Mouse (Mus musculus) heart, postnatal 25 days (tissue): ENCODE results near the gene Llph. TPM values are rescaled to one million over a fixed set of nuclear protein-coding genes. Genes with fewer than 3 reads are reported as not detected.

ENCODE experiments used
- DNase-seq: peaks from one replicate; pipeline ENCODE4 v3.0.0; 2022; ENCODE audit warnings: low spot score
- intact Hi-C: fragments of 180-260 bp; cut with DNase I; formaldehyde crosslinking; loops from one replicate; pipeline ENCODE4 v1.15.1; 2025
- total RNA-seq, 2 experiments: library from RNA; stranded (reverse); gene quantifications; 2 replicates each; pipeline ENCODE4 v1.2.3; 2021

The Llph gene
- 1 to 10 TPM; 7.6 to 8.7 TPM for total RNA-seq

GRCm38 (mm10) chr10:120226871-120227661 lies at the start of gene Llph:
Gene Llph, plus strand, starts transcription at chr10:120227070.
- intact Hi-C loops = no loop called here

GRCm38 (mm10) chr10:120182887-120183286 lies 44.0 kb upstream of the Llph start:
- intact Hi-C loops = loop anchor here (2.0 kb wide), 1 partner anchor 18 kb away; the partner anchor contains the start of gene Tmbim4
- no peak for DNase-seq

More at GRCm38 (mm10) chr10:120226871-120227661, at the start of gene Llph:
- peak; percentile 65 for DNase-seq

GRCm38 (mm10) chr10:120183342-120183741 lies 43.5 kb upstream of the Llph start:
- no peak for DNase-seq
- intact Hi-C loops = loop anchor here (2.0 kb wide), 1 partner anchor 17 kb away; the partner anchor contains the start of gene Tmbim4

GRCm38 (mm10) chr10:120188513-120188912 lies 38.4 kb upstream of the Llph start:
- DNase-seq = no peak
- intact Hi-C loops = no loop called here

GRCm38 (mm10) chr10:120189276-120189675 lies 37.6 kb upstream of the Llph start:
- no peak for DNase-seq

GRCm38 (mm10) chr10:120189782-120190181 lies 37.1 kb upstream of the Llph start:
- intact Hi-C loops = no loop called here
- no peak for DNase-seq

More at GRCm38 (mm10) chr10:120189276-120189675, 37.6 kb upstream of the Llph start:
- intact Hi-C loops = no loop called here

GRCm38 (mm10) chr10:120191165-120191564 lies 35.7 kb upstream of the Llph start:
- intact Hi-C loops = no loop called here
- DNase-seq = no peak

GRCm38 (mm10) chr10:120192278-120192677 lies 34.6 kb upstream of the Llph start:
- no peak for DNase-seq
- intact Hi-C loops = no loop called here

GRCm38 (mm10) chr10:120193255-120193654 lies 33.6 kb upstream of the Llph start:
- intact Hi-C loops = no loop called here
- no peak for DNase-seq

- DNase-seq = no peak
- intact Hi-C loops = no loop called here
Measured at GRCm38 (mm10) chr10:120197061-120197835, 29.6 kb upstream of the Llph start.

- DNase-seq = peak; percentile 76
- intact Hi-C loops = loop anchor here (2.0 to 5.0 kb wide), 2 partner anchors 19 to 554 kb away; no protein-coding TSS in a partner anchor
Measured at GRCm38 (mm10) chr10:120201131-120201921, 25.5 kb upstream of the Llph start, which contains the start of gene Tmbim4. Gene Tmbim4, plus strand, starts transcription at chr10:120201590.

GRCm38 (mm10) chr10:120201961-120202402 lies 24.9 kb upstream of the Llph start, which contains the start of gene Irak3:
Gene Irak3, minus strand, starts transcription at chr10:120202130.
- intact Hi-C loops = loop anchor here (2.0 to 5.0 kb wide), 2 partner anchors 19 to 555 kb away; no protein-coding TSS in a partner anchor

GRCm38 (mm10) chr10:120202467-120203250 lies 24.2 kb upstream of the Llph start:
- intact Hi-C loops = loop anchor here (5.0 kb wide), 1 partner anchor 555 kb away; no protein-coding TSS in a partner anchor

More at GRCm38 (mm10) chr10:120201961-120202402, 24.9 kb upstream of the Llph start, which contains the start of gene Irak3:
- peak; percentile 38 for DNase-seq

GRCm38 (mm10) chr10:120204591-120205210 lies 22.2 kb upstream of the Llph start:
- intact Hi-C loops = loop anchor here (5.0 kb wide), 2 partner anchors 92 to 557 kb away; partner anchors contain the start of gene Helb
- no peak for DNase-seq

More at GRCm38 (mm10) chr10:120202467-120203250, 24.2 kb upstream of the Llph start:
- no peak for DNase-seq

GRCm38 (mm10) chr10:120208015-120208414 lies 18.9 kb upstream of the Llph start:
- intact Hi-C loops = loop anchor here (5.0 kb wide), 1 partner anchor 96 kb away; the partner anchor contains the start of gene Helb
- no peak for DNase-seq

GRCm38 (mm10) chr10:120208575-120209538 lies 18.0 kb upstream of the Llph start:
- intact Hi-C loops = loop anchor here (5.0 kb wide), 1 partner anchor 97 kb away; the partner anchor contains the start of gene Helb
- DNase-seq = peak; percentile 68

- no peak for DNase-seq
- intact Hi-C loops = loop anchor here (5.0 kb wide), 1 partner anchor 97 kb away; the partner anchor contains the start of gene Helb
Measured at GRCm38 (mm10) chr10:120209539-120209925, 17.3 kb upstream of the Llph start.
